Mouse (Mus musculus) forebrain, embryonic 11.5 days (tissue): ENCODE results near the gene P4ha1. TPM values are rescaled to one million over a fixed set of nuclear protein-coding genes. Genes with fewer than 3 reads are reported as not detected.

Experiments used
- polyA plus RNA-seq: library from polyadenylated mRNA; unstranded; fragments of >200 nt; fragmentation: Nextera tagmentation; extraction: Ambion mirVana; gene quantifications from 2 replicates; pipeline ENCODE4 v1.2.1, GENCODE M21; 2014

Gene P4ha1
- polyA plus RNA-seq, 1 experiment from 2014 or later: 46.1 TPM

Other genes starting within 250 kb of the P4ha1 start
- 31.8 and 37.3 TPM in 2 replicates for gene Sept10, start 101.4 kb upstream of the P4ha1 start, polyA plus RNA-seq
- 13.7 and 15.2 TPM in 2 replicates for gene Sowahc, start 101.3 kb upstream of the P4ha1 start, polyA plus RNA-seq
- gene Gm10273, start 72.3 kb downstream of the P4ha1 start, polyA plus RNA-seq: 1.4 and 7.5 TPM in 2 replicates
- gene Pla2g12b, start 80.4 kb downstream of the P4ha1 start, polyA plus RNA-seq: not detected in 2 replicates
- 0.23 and 0.72 TPM in 2 replicates for gene Oit3, start 118.5 kb downstream of the P4ha1 start, polyA plus RNA-seq